In the genomic region with DNA sequence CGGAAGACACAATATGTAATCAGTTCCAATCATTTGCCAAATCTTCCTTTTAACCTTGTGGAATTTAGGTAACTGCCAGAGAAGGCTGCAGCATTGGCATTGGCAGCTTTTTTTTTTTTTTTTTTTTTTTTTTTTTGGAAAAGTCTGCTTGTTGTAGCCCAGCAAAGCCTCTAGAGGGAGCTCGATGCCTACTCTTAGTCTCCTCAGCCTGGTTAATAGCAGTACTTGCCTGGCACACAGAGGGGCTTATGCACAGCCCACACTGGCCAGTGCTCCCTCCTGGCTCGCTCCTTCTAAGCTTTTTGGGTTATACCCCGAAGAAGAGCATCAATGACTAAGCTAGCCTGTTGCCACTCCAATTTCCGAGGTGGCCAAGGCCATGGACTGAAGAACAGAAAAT, we compare ENCODE assay signal across 8 mouse cellular contexts.
DNase-seq lines count a peak whose midpoint lies in the region; ATAC-seq and TF ChIP-seq lines count a peak whose summit lies in the region.

No protein-coding gene starts in this region.

- H3K27ac ChIP-seq in midbrain, postnatal 0 days (ENCODE audit: low read depth, low read length): no peak overlapping the region

- H3K9ac ChIP-seq in midbrain, postnatal 0 days (replicated peaks; ENCODE audit: low read length, poor library complexity, severe bottlenecking): no peak overlapping the region

- 16% methylated on average over 5 of the region's 5 CpGs for WGBS in midbrain, postnatal 0 days

- H3K4me2 ChIP-seq in midbrain, postnatal 0 days (ENCODE audit: low read depth, low read length, poor library complexity, severe bottlenecking): no peak overlapping the region

- H3K27me3 ChIP-seq in midbrain, postnatal 0 days (ENCODE audit: insufficient read depth, low read length): no peaks in the 10 kb centered on the region

- H3K4me3 ChIP-seq in midbrain, postnatal 0 days (ENCODE audit: low read depth, low read length): no peak overlapping the region

- H3K36me3 ChIP-seq in midbrain, postnatal 0 days (ENCODE audit: insufficient read depth, low read length): peaks cover 4% of the 10 kb centered on the region; the same call in 1 of the 2 replicates

- no peaks in the 10 kb centered on the region for H3K9me3 ChIP-seq in midbrain, postnatal 0 days (ENCODE audit: low read length)

- H3K4me1 ChIP-seq in midbrain, postnatal 0 days (ENCODE audit: insufficient read depth, low read length): peaks cover under 1% of the 10 kb centered on the region

- peak; percentile 81 for TF ChIP-seq CTCF in midbrain, postnatal 0 days (IDR thresholded peaks at IDR 0.05)

- DNase-seq in layer of hippocampus, postnatal 10 days (ENCODE audit: low spot score in 2 of 2): peak; percentile 61 to 72
- no peak for DNase-seq in layer of hippocampus, adult 9-10 months (ENCODE audit: low spot score)
- peak; percentile 59 for DNase-seq in R1 (ENCODE audit: low read depth, low spot score)
- DNase-seq in embryo, embryonic 10.5 days (ENCODE audit: low spot score): peak; percentile 83
- peak; percentile 72 for DNase-seq in heart, postnatal 4 days
- DNase-seq in kidney, postnatal 4 days: peak; percentile 66 to 72
- DNase-seq in midbrain, postnatal 0 days (ENCODE audit: low spot score): peak; percentile 87
- peak; percentile 50 for DNase-seq in thymus, postnatal 25 days

- peak; percentile 64 for ATAC-seq in midbrain, postnatal 0 days (ENCODE audit: low FRiP score)
